Mouse (Mus musculus): Measurements from ENCODE around the gene Ugt1a8. TPM values are rescaled to one million over a fixed set of nuclear protein-coding genes. Genes with fewer than 3 reads are reported as not detected.

Ugt1a8 gene
- total RNA-seq, 2 experiments from 2014 or later, result not detected

GRCm38 (mm10) chr1:88234248-88234610 lies 146.6 kb downstream of the Ugt1a8 start:
- no peak for DNase-seq (ENCODE audit: low spot score in 2 of 2)

GRCm38 (mm10) chr1:88234646-88235045 lies 147.0 kb downstream of the Ugt1a8 start:
- DNase-seq (ENCODE audit: low spot score in 2 of 2), result no peak

- DNase-seq (ENCODE audit: low spot score in 2 of 2), result no peak
Observed at GRCm38 (mm10) chr1:88235046-88235893, 147.7 kb downstream of the Ugt1a8 start.

DNA sequence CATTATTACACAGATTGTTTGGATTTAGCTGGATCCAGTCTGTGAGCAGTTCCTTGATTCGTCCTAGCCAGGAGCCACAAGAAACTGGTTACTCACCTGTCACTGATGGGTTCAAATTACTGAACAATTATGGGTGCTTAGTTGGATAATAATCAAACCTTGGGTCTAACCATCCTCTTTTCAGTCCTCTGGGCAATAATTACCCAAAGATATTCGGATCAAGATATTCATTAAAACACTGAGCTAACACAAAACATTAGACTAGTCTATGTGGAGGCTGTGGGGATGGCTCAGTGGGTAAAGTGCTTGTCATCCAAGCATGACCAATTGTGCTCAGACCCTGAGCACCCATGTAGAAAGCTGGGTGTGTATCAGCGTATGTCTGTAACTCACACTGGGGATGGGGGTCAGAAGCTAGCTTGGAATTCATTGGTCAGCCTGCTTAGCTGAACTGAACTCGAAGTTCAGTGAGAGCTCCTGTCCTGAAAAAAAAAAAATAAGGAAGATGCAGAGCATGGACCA lies 148.3 kb downstream of the Ugt1a8 start:
- no peak for DNase-seq (ENCODE audit: low spot score in 2 of 2)

DNA sequence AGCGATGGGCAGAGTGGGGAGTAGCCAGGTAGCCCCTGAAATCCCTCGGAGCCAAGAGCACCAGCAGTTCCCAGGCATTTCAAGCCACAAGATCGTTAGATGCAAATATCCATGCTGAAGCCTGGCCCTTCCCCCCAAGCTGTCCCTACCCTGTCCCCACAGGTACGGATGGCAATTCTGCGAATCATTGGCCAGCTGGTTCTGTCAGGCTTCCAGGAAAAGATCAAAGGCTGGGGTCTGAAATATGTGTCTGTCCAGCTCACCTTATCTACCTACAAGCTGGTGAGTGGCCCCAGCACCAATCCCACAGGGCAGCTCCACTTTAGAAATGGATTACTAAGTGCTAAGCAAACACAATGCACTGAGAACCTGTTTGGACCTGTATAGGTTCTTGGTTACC lies 149.7 kb downstream of the Ugt1a8 start:
- DNase-seq (ENCODE audit: low spot score in 2 of 2), result no peak

DNA sequence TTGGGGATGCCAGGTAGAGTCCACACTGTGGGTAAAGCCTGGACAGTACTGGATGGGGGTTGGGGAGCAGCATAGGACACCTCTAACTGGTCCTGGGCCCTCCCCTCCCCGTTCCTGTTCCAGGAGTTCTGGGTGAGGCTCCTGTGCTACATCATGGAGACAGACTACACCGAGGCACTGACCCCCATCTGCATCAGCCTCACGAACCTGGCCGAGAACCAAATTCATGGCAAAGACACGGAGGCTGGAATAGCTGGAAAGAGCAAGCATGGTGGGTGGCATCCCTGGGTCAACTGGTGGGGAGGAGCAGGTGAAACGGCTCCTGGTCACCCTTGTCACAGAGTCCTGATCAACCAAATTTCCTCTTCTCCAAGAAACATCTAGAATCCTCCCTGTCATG lies 151.2 kb downstream of the Ugt1a8 start:
- DNase-seq (ENCODE audit: low spot score in 2 of 2), result no peak

- DNase-seq (ENCODE audit: low spot score in 2 of 2), result no peak
Observed at GRCm38 (mm10) chr1:88240072-88240471, 152.5 kb downstream of the Ugt1a8 start.

DNA sequence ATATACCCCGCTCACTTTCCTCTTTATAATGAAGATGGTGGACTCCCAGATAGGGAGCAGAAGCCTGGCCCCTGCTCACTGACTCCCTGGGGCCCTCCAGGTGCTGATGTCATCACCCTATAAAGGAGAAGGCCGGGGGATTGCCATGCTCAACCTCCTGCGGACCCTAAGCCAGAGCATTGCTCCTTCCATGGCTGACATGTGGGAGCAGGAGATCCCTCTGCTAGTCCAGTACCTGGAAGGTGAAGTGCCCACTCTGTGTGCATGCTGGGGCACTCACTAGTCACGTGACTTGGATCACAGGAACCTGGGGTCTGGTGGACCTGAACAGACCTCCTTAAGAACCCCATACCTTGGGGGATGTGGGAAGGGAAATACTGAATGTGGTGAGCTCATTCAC lies 153.0 kb downstream of the Ugt1a8 start:
- no peak for DNase-seq (ENCODE audit: low spot score in 2 of 2)

- DNase-seq (ENCODE audit: low spot score in 2 of 2), result no peak
Observed at GRCm38 (mm10) chr1:88243861-88244260, 156.2 kb downstream of the Ugt1a8 start.

- no peak for DNase-seq (ENCODE audit: low spot score in 2 of 2)
Observed at GRCm38 (mm10) chr1:88245881-88246280, 158.3 kb downstream of the Ugt1a8 start.

GRCm38 (mm10) chr1:88246386-88246785 lies 158.8 kb downstream of the Ugt1a8 start:
- DNase-seq (ENCODE audit: low spot score in 2 of 2), result no peak

- DNase-seq (ENCODE audit: low spot score in 2 of 2), result no peak
Observed at GRCm38 (mm10) chr1:88247660-88248059, 160.0 kb downstream of the Ugt1a8 start.

DNA sequence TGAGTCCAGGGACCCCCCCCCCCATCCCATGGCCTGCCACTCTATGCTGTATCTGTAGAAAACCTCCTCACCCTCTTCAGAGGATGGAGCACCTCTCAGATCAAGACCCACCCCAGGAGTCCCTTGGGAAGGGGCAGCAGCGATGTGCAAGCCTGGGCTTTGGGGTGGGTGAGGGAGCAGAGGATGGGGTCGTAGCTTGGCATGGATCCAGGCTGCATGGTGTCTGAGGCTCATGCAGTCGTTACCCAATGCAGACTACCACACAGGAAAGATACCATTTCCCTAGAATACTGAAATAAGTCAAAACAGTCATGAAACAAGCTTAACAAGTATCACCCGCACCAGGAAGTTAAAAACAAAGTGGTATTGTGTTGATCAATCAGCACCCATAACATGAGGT lies 161.0 kb downstream of the Ugt1a8 start:
- no peak for DNase-seq (ENCODE audit: low spot score in 2 of 2)

DNA sequence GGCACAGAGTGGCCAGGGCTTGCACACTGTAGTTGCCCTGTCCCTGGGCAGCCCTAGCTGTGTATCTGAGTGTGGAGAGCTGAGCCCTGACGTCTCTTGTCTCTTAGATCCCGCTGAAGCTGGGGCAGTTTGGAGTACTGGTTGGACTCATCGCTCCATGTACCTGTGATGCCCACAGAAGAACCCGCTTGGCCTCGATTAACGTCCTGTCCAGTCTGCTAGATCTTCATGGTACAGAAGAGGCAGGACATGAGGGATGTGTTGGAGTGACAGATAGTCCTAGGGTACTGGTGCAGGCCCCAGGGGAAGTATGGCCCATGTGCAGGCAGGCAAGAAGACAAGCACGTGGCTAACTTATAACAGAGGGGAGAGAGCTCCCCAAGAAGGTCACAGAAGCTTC lies 162.0 kb downstream of the Ugt1a8 start:
- DNase-seq (ENCODE audit: low spot score in 2 of 2), result no peak

DNA sequence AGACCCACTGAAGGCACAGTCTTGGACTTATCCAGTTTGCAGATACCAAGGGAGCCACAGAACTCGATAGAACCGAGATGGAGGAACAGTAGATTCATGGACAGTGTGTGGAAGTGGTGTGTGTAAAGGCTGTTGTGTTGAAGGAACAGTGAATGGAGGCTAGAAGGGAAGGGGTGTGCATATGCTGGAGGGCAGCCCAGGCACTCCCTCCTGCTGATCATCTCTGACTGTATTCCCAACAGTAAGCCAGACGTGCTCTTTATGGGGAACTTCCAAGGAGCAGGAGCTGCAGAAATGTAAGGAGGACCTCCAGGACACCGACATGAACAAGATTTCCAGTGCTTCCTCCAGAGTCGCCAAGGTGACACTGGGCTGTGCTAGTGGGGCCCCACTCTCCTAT lies 162.4 kb downstream of the Ugt1a8 start:
- no peak for DNase-seq (ENCODE audit: low spot score in 2 of 2)

- DNase-seq (ENCODE audit: low spot score in 2 of 2), result no peak
Observed at GRCm38 (mm10) chr1:88253106-88253505, 165.5 kb downstream of the Ugt1a8 start.

DNA sequence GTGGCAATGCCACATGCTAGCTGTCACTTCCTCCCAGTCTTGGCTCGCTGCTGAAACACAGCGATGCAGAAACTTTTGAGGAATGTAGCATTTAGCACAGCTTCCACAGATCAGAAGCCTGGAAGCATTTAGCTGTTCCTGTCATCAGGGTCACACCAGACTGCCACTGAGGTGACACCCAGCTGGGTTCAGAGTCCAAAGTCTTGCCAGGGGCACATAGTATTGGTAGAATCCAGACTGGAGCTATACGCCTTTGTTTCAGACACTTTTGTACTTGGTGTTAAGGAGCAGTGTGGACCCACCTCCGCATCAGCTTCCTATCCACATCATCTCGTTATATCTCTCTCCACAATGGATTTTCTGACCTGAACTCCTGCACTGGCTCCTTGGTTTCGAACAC lies 165.9 kb downstream of the Ugt1a8 start:
- no peak for DNase-seq (ENCODE audit: low spot score in 2 of 2)

- DNase-seq (ENCODE audit: low spot score in 2 of 2), result no peak
Observed at GRCm38 (mm10) chr1:88254793-88255465, 167.3 kb downstream of the Ugt1a8 start.

DNA sequence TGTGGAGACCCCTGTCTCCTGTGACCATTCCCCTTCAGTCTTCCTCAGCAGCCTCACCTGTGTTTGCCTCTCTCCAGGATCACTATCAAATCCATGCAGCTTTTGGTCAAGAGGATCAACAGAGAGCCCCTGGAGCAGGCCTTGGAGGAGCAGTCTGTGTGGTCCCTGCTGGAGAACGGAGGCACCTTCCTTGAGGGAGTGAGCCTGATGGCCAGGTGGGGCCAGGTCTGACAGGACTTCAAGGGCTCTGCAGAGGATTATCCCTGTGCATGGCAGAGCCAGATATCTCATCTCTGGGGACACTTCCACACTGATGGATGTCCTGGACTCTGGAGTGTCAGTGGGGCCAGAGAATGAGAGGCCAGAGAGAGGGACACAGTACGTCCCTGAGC lies 167.8 kb downstream of the Ugt1a8 start:
- no peak for DNase-seq (ENCODE audit: low spot score in 2 of 2)

GRCm38 (mm10) chr1:88255989-88256754 lies 168.6 kb downstream of the Ugt1a8 start:
- no peak for DNase-seq (ENCODE audit: low spot score in 2 of 2)

GRCm38 (mm10) chr1:88256886-88257663 lies 169.5 kb downstream of the Ugt1a8 start:
- DNase-seq (ENCODE audit: low spot score in 2 of 2), result no peak

Data from layer of hippocampus, adult 18-20 months (tissue).